Mouse (Mus musculus): ENCODE measurements around the gene Postn. TPM values are rescaled to one million over a fixed set of nuclear protein-coding genes. Genes with fewer than 3 reads are reported as not detected.

Postn gene
- polyA plus RNA-seq, 1 experiment from 2014 or later = 83.6 TPM

GRCm38 (mm10) chr3:54399321-54399720 lies 38.4 kb downstream of the Postn start:
- H3K27me3 ChIP-seq (replicated peaks) = no peaks in the 10 kb centered on the region
- no peaks in the 10 kb centered on the region for H3K4me1 ChIP-seq
- ATAC-seq (ENCODE audit: insufficient read depth, low FRiP score, low read depth) = no peak
- H3K4me3 ChIP-seq (replicated peaks) = no peak overlapping the region
- H3K36me3 ChIP-seq = no peaks in the 10 kb centered on the region
- no peak overlapping the region for H3K27ac ChIP-seq
- WGBS = 23% methylated on average over 2 of the region's 2 CpGs
- no peak overlapping the region for H3K4me2 ChIP-seq
- H3K9ac ChIP-seq = no peak overlapping the region
- H3K9me3 ChIP-seq = no peaks in the 10 kb centered on the region

GRCm38 (mm10) chr3:54399911-54400310 lies 39.0 kb downstream of the Postn start:
- Histone ChIP-seq H3K9me3 (no peaks in the 10 kb centered on the region), H3K4me2 (no peak overlapping the region), H3K27ac (no peak overlapping the region), H3K4me3 (replicated peaks) (no peak overlapping the region), H3K9ac (no peak overlapping the region), H3K4me1 (no peaks in the 10 kb centered on the region), H3K27me3 (replicated peaks) (no peaks in the 10 kb centered on the region), H3K36me3 (no peaks in the 10 kb centered on the region)
- 41% methylated on average over 2 of the region's 2 CpGs for WGBS
- no peak for ATAC-seq (ENCODE audit: insufficient read depth, low FRiP score, low read depth)

GRCm38 (mm10) chr3:54400617-54401016 lies 39.7 kb downstream of the Postn start:
- Histone ChIP-seq H3K27ac (no peak overlapping the region), H3K9ac (no peak overlapping the region), H3K27me3 (replicated peaks) (no peaks in the 10 kb centered on the region), H3K4me2 (no peak overlapping the region), H3K36me3 (no peaks in the 10 kb centered on the region), H3K4me1 (no peaks in the 10 kb centered on the region), H3K4me3 (replicated peaks) (no peak overlapping the region), H3K9me3 (no peaks in the 10 kb centered on the region)
- WGBS = 69% methylated on average over 1 of the region's 1 CpGs
- ATAC-seq (ENCODE audit: insufficient read depth, low FRiP score, low read depth) = no peak

GRCm38 (mm10) chr3:54401706-54402105 lies 40.8 kb downstream of the Postn start:
- H3K9me3 ChIP-seq = no peaks in the 10 kb centered on the region
- H3K4me3 ChIP-seq (replicated peaks) = no peak overlapping the region
- H3K4me2 ChIP-seq = no peak overlapping the region
- H3K27ac ChIP-seq = no peak overlapping the region
- WGBS = 78% methylated on average over 5 of the region's 5 CpGs
- H3K27me3 ChIP-seq (replicated peaks) = no peaks in the 10 kb centered on the region
- H3K36me3 ChIP-seq = no peaks in the 10 kb centered on the region
- no peak overlapping the region for H3K9ac ChIP-seq
- ATAC-seq (ENCODE audit: insufficient read depth, low FRiP score, low read depth) = no peak
- H3K4me1 ChIP-seq = no peaks in the 10 kb centered on the region

GRCm38 (mm10) chr3:54403791-54404190 lies 42.9 kb downstream of the Postn start:
- H3K9me3 ChIP-seq = no peaks in the 10 kb centered on the region
- H3K36me3 ChIP-seq = no peaks in the 10 kb centered on the region
- H3K9ac ChIP-seq = no peak overlapping the region
- no peaks in the 10 kb centered on the region for H3K27me3 ChIP-seq (replicated peaks)
- WGBS = 56% methylated on average over 3 of the region's 3 CpGs
- ATAC-seq (ENCODE audit: insufficient read depth, low FRiP score, low read depth) = no peak
- no peak overlapping the region for H3K27ac ChIP-seq
- no peak overlapping the region for H3K4me3 ChIP-seq (replicated peaks)
- no peaks in the 10 kb centered on the region for H3K4me1 ChIP-seq
- no peak overlapping the region for H3K4me2 ChIP-seq

- no peaks in the 10 kb centered on the region for H3K27me3 ChIP-seq (replicated peaks)
- H3K27ac ChIP-seq = no peak overlapping the region
- H3K4me2 ChIP-seq = no peak overlapping the region
- H3K4me3 ChIP-seq (replicated peaks) = no peak overlapping the region
- no peaks in the 10 kb centered on the region for H3K9me3 ChIP-seq
- WGBS = 17% methylated on average over 2 of the region's 2 CpGs
- no peak overlapping the region for H3K9ac ChIP-seq
- H3K4me1 ChIP-seq = no peaks in the 10 kb centered on the region
- no peak for ATAC-seq (ENCODE audit: insufficient read depth, low FRiP score, low read depth)
- no peaks in the 10 kb centered on the region for H3K36me3 ChIP-seq
These were observed 45.7 kb downstream of the Postn start for GRCm38 (mm10) chr3:54406567-54406966.

GRCm38 (mm10) chr3:54411052-54411451 lies 50.1 kb downstream of the Postn start:
- 89% methylated on average over 3 of the region's 3 CpGs for WGBS
- Histone ChIP-seq H3K27ac (no peak overlapping the region), H3K4me1 (no peaks in the 10 kb centered on the region), H3K4me2 (no peak overlapping the region), H3K4me3 (replicated peaks) (no peak overlapping the region), H3K9ac (no peak overlapping the region), H3K27me3 (replicated peaks) (no peaks in the 10 kb centered on the region), H3K36me3 (no peaks in the 10 kb centered on the region), H3K9me3 (no peaks in the 10 kb centered on the region)
- no peak for ATAC-seq (ENCODE audit: insufficient read depth, low FRiP score, low read depth)

- H3K9ac ChIP-seq = no peak overlapping the region
- 70% methylated on average over 7 of the region's 7 CpGs for WGBS
- no peaks in the 10 kb centered on the region for H3K4me1 ChIP-seq
- no peak overlapping the region for H3K27ac ChIP-seq
- H3K36me3 ChIP-seq = no peaks in the 10 kb centered on the region
- no peak overlapping the region for H3K4me3 ChIP-seq (replicated peaks)
- H3K9me3 ChIP-seq = no peaks in the 10 kb centered on the region
- H3K27me3 ChIP-seq (replicated peaks) = no peaks in the 10 kb centered on the region
- no peak overlapping the region for H3K4me2 ChIP-seq
- ATAC-seq (ENCODE audit: insufficient read depth, low FRiP score, low read depth) = no peak
These were observed 52.1 kb downstream of the Postn start for GRCm38 (mm10) chr3:54412885-54413583.

GRCm38 (mm10) chr3:54413584-54413897 lies 52.6 kb downstream of the Postn start:
- 74% methylated on average over 1 of the region's 1 CpGs for WGBS
- no peak overlapping the region for H3K9ac ChIP-seq
- no peak overlapping the region for H3K4me3 ChIP-seq (replicated peaks)
- H3K27me3 ChIP-seq (replicated peaks) = no peaks in the 10 kb centered on the region
- no peak for ATAC-seq (ENCODE audit: insufficient read depth, low FRiP score, low read depth)
- H3K9me3 ChIP-seq = no peaks in the 10 kb centered on the region
- no peak overlapping the region for H3K4me2 ChIP-seq
- H3K36me3 ChIP-seq = no peaks in the 10 kb centered on the region
- no peaks in the 10 kb centered on the region for H3K4me1 ChIP-seq
- H3K27ac ChIP-seq = no peak overlapping the region

GRCm38 (mm10) chr3:54414386-54414785 lies 53.5 kb downstream of the Postn start:
- Histone ChIP-seq H3K36me3 (no peaks in the 10 kb centered on the region), H3K27ac (no peak overlapping the region), H3K27me3 (replicated peaks) (no peaks in the 10 kb centered on the region), H3K9ac (no peak overlapping the region), H3K4me3 (replicated peaks) (no peak overlapping the region), H3K4me2 (no peak overlapping the region), H3K9me3 (no peaks in the 10 kb centered on the region), H3K4me1 (no peaks in the 10 kb centered on the region)
- WGBS = 92% methylated on average over 1 of the region's 1 CpGs
- ATAC-seq (ENCODE audit: insufficient read depth, low FRiP score, low read depth) = no peak

GRCm38 (mm10) chr3:54417833-54418386 lies 57.0 kb downstream of the Postn start:
- Histone ChIP-seq H3K4me2 (no peak overlapping the region), H3K27ac (no peak overlapping the region), H3K4me1 (no peaks in the 10 kb centered on the region), H3K9ac (no peak overlapping the region), H3K36me3 (no peaks in the 10 kb centered on the region), H3K9me3 (no peaks in the 10 kb centered on the region), H3K4me3 (replicated peaks) (no peak overlapping the region), H3K27me3 (replicated peaks) (no peaks in the 10 kb centered on the region)
- WGBS = 38% methylated on average over 6 of the region's 6 CpGs
- no peak for ATAC-seq (ENCODE audit: insufficient read depth, low FRiP score, low read depth)

- H3K4me2 ChIP-seq = no peak overlapping the region
- H3K4me3 ChIP-seq (replicated peaks) = no peak overlapping the region
- H3K27me3 ChIP-seq (replicated peaks) = no peaks in the 10 kb centered on the region
- H3K9me3 ChIP-seq = no peaks in the 10 kb centered on the region
- WGBS = 59% methylated on average over 10 of the region's 10 CpGs
- no peak for ATAC-seq (ENCODE audit: insufficient read depth, low FRiP score, low read depth)
- no peak overlapping the region for H3K27ac ChIP-seq
- H3K36me3 ChIP-seq = no peaks in the 10 kb centered on the region
- no peaks in the 10 kb centered on the region for H3K4me1 ChIP-seq
- H3K9ac ChIP-seq = no peak overlapping the region
These were observed 59.5 kb downstream of the Postn start for GRCm38 (mm10) chr3:54420189-54420928.

Measured in stomach, embryonic 15.5 days (tissue).